Mouse (Mus musculus): ENCODE results near the gene Efna1. TPM values are rescaled to one million over a fixed set of nuclear protein-coding genes. Genes with fewer than 3 reads are reported as not detected.

Efna1 gene
- polyA plus RNA-seq, 2 experiments: 42.2 to 52.2 TPM

DNA sequence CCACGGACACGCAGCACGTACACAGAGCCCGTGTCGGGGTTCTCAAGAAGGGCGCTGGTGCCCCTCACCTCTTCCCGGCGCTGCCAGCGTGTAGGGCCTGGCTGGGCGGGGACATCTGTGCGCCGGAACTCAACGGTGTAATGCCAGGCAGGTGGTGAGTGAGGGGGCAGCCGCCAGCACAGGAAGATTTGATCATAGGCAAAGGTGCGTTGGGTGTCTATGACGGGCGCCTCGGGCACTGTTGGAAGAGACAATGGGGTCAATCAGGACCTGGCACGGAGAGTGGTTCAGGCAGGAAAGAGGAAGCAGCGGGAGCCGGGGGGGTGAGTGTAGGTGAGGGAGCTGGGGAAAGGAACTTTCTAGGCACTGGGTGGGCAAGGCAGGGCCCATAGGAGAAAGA, 43.3 kb downstream of the Efna1 start:
- no peak for ATAC-seq (ENCODE audit: low FRiP score, low read depth)
- H3K36me3 ChIP-seq (ENCODE audit: control insufficient read depth, insufficient read depth, low read length): peaks cover 61% of the 10 kb centered on the region
- no peak for TF ChIP-seq POLR2A (IDR thresholded peaks at IDR 0.05; ENCODE audit: borderline replicate concordance, extremely low read depth, insufficient read depth, insufficient read length)

DNA sequence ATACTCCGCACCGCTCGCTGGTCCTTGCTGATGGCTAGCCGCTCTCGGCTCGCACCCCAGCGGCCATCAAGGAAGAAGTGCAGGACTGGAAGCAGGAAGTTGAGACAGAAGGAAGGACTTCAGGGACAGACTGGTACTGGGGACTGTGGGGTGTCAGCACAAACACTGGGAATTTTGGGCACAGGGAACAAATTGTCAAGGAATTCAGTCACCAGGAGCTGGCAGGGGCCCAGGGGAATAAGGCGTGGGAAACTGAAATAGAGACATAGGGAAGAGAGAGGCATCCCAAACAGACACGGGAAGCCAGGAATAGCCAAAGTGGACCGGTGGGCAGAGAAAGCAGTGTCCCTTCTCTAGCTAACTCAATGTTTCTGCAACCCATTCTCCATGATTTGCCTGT, 44.4 kb downstream of the Efna1 start:
- DNase-seq (ENCODE audit: low spot score): no peak
- Histone ChIP-seq H3K9ac (ENCODE audit: low read depth, low read length, severe bottlenecking) (no peak overlapping the region), H3K36me3 (ENCODE audit: control insufficient read depth, insufficient read depth, low read length) (peaks cover 56% of the 10 kb centered on the region), H3K4me1 (ENCODE audit: control insufficient read depth, insufficient read depth, low read length) (no peaks in the 10 kb centered on the region), H3K27ac (replicated peaks; ENCODE audit: low read depth, low read length) (no peak overlapping the region), H3K4me3 (replicated peaks; ENCODE audit: low read length) (no peak overlapping the region), H3K9me3 (ENCODE audit: control insufficient read depth, low read length) (no peaks in the 10 kb centered on the region), H3K4me2 (replicated peaks; ENCODE audit: low read depth, low read length, severe bottlenecking) (no peak overlapping the region), H3K27me3 (ENCODE audit: control insufficient read depth, insufficient read depth, low read length) (no peaks in the 10 kb centered on the region)
- TF ChIP-seq POLR2A (IDR thresholded peaks at IDR 0.05; ENCODE audit: borderline replicate concordance, extremely low read depth, insufficient read depth, insufficient read length): no peak
- no peak for ATAC-seq (ENCODE audit: low FRiP score, low read depth)
- 86% methylated on average over 10 of the region's 10 CpGs for WGBS

More for the DNA sequence above, 43.3 kb downstream of the Efna1 start:
- 91% methylated on average over 21 of the region's 21 CpGs for WGBS
- no peak for DNase-seq (ENCODE audit: low spot score)
- Histone ChIP-seq H3K27me3 (ENCODE audit: control insufficient read depth, insufficient read depth, low read length) (no peaks in the 10 kb centered on the region), H3K4me3 (replicated peaks; ENCODE audit: low read length) (no peak overlapping the region), H3K27ac (replicated peaks; ENCODE audit: low read depth, low read length) (no peak overlapping the region), H3K9me3 (ENCODE audit: control insufficient read depth, low read length) (no peaks in the 10 kb centered on the region), H3K9ac (ENCODE audit: low read depth, low read length, severe bottlenecking) (no peak overlapping the region), H3K4me1 (ENCODE audit: control insufficient read depth, insufficient read depth, low read length) (no peaks in the 10 kb centered on the region), H3K4me2 (replicated peaks; ENCODE audit: low read depth, low read length, severe bottlenecking) (no peak overlapping the region)

DNA sequence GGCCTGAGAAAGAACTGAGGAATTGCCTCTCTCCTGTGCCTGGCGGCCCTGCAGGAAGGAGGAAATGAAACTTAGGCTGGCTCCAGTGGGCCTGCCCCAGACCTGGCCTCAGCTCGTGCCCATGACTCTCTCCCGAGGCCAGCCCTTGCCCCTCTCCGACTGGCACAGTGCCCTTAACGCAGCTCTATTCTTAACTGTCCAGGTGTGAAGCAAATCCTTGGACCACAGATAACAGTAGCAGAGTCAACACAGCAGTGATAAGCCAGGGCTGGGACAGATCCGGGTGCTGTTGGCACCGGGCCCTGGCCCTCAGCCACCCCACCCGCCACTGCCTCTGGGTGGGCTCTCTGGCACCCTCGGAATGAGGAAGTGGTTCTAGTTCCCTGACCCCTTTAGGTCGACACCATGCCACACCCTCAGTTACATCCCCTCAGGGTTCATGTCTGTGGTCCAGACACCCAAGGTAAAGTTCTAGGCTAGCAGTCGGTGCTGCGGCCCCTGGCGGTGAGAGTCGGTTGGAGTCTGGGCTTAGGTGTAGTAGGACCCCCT, 47.3 kb downstream of the Efna1 start:
- 82% methylated on average over 14 of the region's 14 CpGs for WGBS
- DNase-seq (ENCODE audit: low spot score): no peak
- H3K4me2 ChIP-seq (replicated peaks; ENCODE audit: low read depth, low read length, severe bottlenecking): no peak overlapping the region
- ATAC-seq (ENCODE audit: low FRiP score, low read depth): no peak
- H3K36me3 ChIP-seq (ENCODE audit: control insufficient read depth, insufficient read depth, low read length): peaks cover 33% of the 10 kb centered on the region
- H3K9ac ChIP-seq (ENCODE audit: low read depth, low read length, severe bottlenecking): no peak overlapping the region
- no peak overlapping the region for H3K4me3 ChIP-seq (replicated peaks; ENCODE audit: low read length)
- no peaks in the 10 kb centered on the region for H3K27me3 ChIP-seq (ENCODE audit: control insufficient read depth, insufficient read depth, low read length)
- no peak for TF ChIP-seq POLR2A (IDR thresholded peaks at IDR 0.05; ENCODE audit: borderline replicate concordance, extremely low read depth, insufficient read depth, insufficient read length)
- H3K27ac ChIP-seq (replicated peaks; ENCODE audit: low read depth, low read length): no peak overlapping the region
- H3K4me1 ChIP-seq (ENCODE audit: control insufficient read depth, insufficient read depth, low read length): peaks cover 4% of the 10 kb centered on the region
- H3K9me3 ChIP-seq (ENCODE audit: control insufficient read depth, low read length): no peaks in the 10 kb centered on the region

DNA sequence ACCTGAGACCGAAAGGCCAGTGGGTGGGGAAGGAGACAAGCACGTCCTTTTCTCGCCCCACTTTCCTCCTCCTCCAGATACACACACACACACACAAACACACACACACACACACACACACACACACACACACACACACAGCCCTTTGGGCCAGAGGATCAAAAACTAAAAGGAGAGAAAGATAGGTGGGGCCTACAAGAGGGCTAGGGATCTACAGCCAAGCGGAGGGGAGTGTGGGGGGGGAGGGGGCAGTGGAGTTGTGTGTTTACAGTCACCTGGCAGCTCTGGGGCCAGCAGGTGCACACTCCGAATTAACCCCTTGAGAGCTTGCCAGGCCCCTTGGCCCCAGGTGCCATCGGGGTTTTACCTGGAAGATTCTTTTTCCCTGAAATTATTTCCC, 48.3 kb downstream of the Efna1 start:
- TF ChIP-seq POLR2A (IDR thresholded peaks at IDR 0.05; ENCODE audit: borderline replicate concordance, extremely low read depth, insufficient read depth, insufficient read length): no peak

DNA sequence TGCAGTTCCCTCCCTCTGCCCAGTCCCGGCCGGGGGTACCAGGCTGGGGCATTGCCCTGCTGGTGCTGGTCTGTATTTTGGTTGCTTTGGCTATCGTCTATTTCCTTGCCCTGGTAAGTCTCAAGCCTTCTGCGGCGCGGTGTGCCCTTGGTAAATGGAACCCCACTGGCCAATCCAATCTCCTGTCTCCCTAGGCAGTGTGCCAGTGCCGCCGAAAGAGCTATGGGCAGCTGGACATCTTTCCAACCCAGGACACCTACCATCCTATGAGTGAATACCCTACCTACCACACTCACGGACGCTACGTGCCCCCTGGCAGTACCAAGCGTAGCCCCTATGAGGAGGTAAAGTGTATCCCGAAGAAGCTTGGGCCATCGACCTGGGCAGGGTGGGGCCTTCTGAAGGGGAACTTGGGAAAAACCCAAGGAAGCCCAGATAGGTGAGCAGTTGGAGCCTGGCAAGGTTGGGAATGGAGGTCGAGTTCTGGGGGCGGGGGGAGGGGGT, 49.1 kb downstream of the Efna1 start:
- ATAC-seq (ENCODE audit: low FRiP score, low read depth): no peak
- WGBS: 73% methylated on average over 16 of the region's 16 CpGs
- Histone ChIP-seq H3K4me1 (ENCODE audit: control insufficient read depth, insufficient read depth, low read length) (peaks cover 14% of the 10 kb centered on the region), H3K9ac (ENCODE audit: low read depth, low read length, severe bottlenecking) (no peak overlapping the region), H3K27ac (replicated peaks; ENCODE audit: low read depth, low read length) (no peak overlapping the region), H3K36me3 (ENCODE audit: control insufficient read depth, insufficient read depth, low read length) (peaks cover 20% of the 10 kb centered on the region), H3K9me3 (ENCODE audit: control insufficient read depth, low read length) (no peaks in the 10 kb centered on the region), H3K4me3 (replicated peaks; ENCODE audit: low read length) (no peak overlapping the region), H3K4me2 (replicated peaks; ENCODE audit: low read depth, low read length, severe bottlenecking) (no peak overlapping the region), H3K27me3 (ENCODE audit: control insufficient read depth, insufficient read depth, low read length) (no peaks in the 10 kb centered on the region)
- no peak for DNase-seq (ENCODE audit: low spot score)
- TF ChIP-seq POLR2A (IDR thresholded peaks at IDR 0.05; ENCODE audit: borderline replicate concordance, extremely low read depth, insufficient read depth, insufficient read length): no peak

More for the DNA sequence above, 48.3 kb downstream of the Efna1 start:
- DNase-seq (ENCODE audit: low spot score): no peak
- no peak overlapping the region for H3K4me2 ChIP-seq (replicated peaks; ENCODE audit: low read depth, low read length, severe bottlenecking)
- H3K9ac ChIP-seq (ENCODE audit: low read depth, low read length, severe bottlenecking): no peak overlapping the region
- H3K27me3 ChIP-seq (ENCODE audit: control insufficient read depth, insufficient read depth, low read length): no peaks in the 10 kb centered on the region
- peaks cover 9% of the 10 kb centered on the region for H3K4me1 ChIP-seq (ENCODE audit: control insufficient read depth, insufficient read depth, low read length)
- peaks cover 23% of the 10 kb centered on the region for H3K36me3 ChIP-seq (ENCODE audit: control insufficient read depth, insufficient read depth, low read length)
- WGBS: 49% methylated on average over 6 of the region's 6 CpGs
- ATAC-seq (ENCODE audit: low FRiP score, low read depth): no peak
- no peaks in the 10 kb centered on the region for H3K9me3 ChIP-seq (ENCODE audit: control insufficient read depth, low read length)
- H3K27ac ChIP-seq (replicated peaks; ENCODE audit: low read depth, low read length): no peak overlapping the region
- no peak overlapping the region for H3K4me3 ChIP-seq (replicated peaks; ENCODE audit: low read length)
